Mouse (Mus musculus): ENCODE measurements around the gene Mief2. TPM values are rescaled to one million over a fixed set of nuclear protein-coding genes. Genes with fewer than 3 reads are reported as not detected.

Mief2 gene
- polyA plus RNA-seq, 1 experiment from 2014 or later: 12.9 TPM

DNA sequence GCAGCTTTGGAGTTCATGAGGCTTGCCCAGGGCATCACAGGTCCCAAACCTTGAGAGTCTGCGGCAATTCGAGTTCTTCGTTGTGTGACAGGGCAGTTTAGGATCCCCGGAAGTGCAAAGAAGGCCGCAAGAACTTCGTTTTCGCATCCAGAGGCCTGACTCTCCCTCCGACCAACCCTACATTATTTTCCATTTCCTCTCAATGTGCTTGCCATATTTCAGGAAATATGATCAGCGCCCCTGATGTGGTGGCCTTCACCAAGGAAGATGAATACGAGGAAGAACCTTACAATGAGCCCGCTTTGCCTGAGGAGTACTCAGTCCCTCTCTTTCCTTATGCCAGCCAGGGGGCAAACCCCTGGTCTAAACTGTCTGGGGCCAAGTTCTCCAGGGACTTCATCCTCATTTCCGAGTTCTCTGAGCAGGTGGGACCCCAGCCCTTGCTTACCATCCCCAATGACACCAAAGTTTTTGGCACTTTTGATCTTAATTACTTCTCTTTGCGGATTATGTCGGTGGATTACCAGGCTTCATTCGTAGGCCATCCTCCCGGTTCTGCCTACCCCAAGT is 49.7 kb downstream of the Mief2 start:
- no peak for ATAC-seq (ENCODE audit: insufficient number of reproducible peaks, insufficient read depth, low FRiP score, low read depth)
- Histone ChIP-seq H3K9ac (replicated peaks; ENCODE audit: low read depth, low read length) (peak overlapping the region; percentile 51), H3K9me3 (ENCODE audit: control insufficient read depth, low read depth, low read length) (no peaks in the 10 kb centered on the region), H3K27me3 (ENCODE audit: control insufficient read depth, insufficient read depth, low read length) (no peaks in the 10 kb centered on the region), H3K4me3 (ENCODE audit: low read depth, low read length) (peak overlapping the region; percentile 66), H3K36me3 (ENCODE audit: control insufficient read depth, insufficient read depth, low read length) (peaks cover 8% of the 10 kb centered on the region; the same call in 1 of the 2 replicates), H3K4me2 (replicated peaks; ENCODE audit: low read depth, low read length) (peak overlapping the region; percentile 89), H3K4me1 (ENCODE audit: control insufficient read depth, insufficient read depth, low read length) (peaks cover 57% of the 10 kb centered on the region), H3K27ac (ENCODE audit: low read length) (peak overlapping the region; percentile 53; the same call in 1 of the 2 replicates)
- 26% methylated on average over 16 of the region's 16 CpGs for WGBS

GRCm38 (mm10) chr11:60779673-60780189 is 51.5 kb downstream of the Mief2 start:
- Histone ChIP-seq H3K4me2 (replicated peaks; ENCODE audit: low read depth, low read length) (peak overlapping the region; percentile 39), H3K4me3 (ENCODE audit: low read depth, low read length) (peak overlapping the region; percentile 17; the same call in 1 of the 2 replicates), H3K9ac (replicated peaks; ENCODE audit: low read depth, low read length) (no peak overlapping the region), H3K27me3 (ENCODE audit: control insufficient read depth, insufficient read depth, low read length) (no peaks in the 10 kb centered on the region), H3K36me3 (ENCODE audit: control insufficient read depth, insufficient read depth, low read length) (peaks cover 20% of the 10 kb centered on the region), H3K4me1 (ENCODE audit: control insufficient read depth, insufficient read depth, low read length) (peaks cover 57% of the 10 kb centered on the region), H3K27ac (ENCODE audit: low read length) (no peak overlapping the region), H3K9me3 (ENCODE audit: control insufficient read depth, low read depth, low read length) (no peaks in the 10 kb centered on the region)
- no peak for ATAC-seq (ENCODE audit: insufficient number of reproducible peaks, insufficient read depth, low FRiP score, low read depth)
- 90% methylated on average over 10 of the region's 10 CpGs for WGBS

Small RNAs within 50 kb of the gene (microRNA-seq; reads per million reads assigned to microRNA genes)
- gene Mir5100: 2.1 reads per million

Other genes with a start within 250 kb of the Mief2 start
- 35.1 and 35.3 TPM in 2 replicates for gene Alkbh5, start 192.0 kb upstream of the Mief2 start, polyA plus RNA-seq (2014; fragmentation: Nextera tagmentation; extraction: Ambion mirVana)
- 51.8 and 55.1 TPM in 2 replicates for gene Llgl1, start 28.7 kb upstream of the Mief2 start, polyA plus RNA-seq (2014; fragmentation: Nextera tagmentation; extraction: Ambion mirVana)
- 67.6 and 76.2 TPM in 2 replicates for gene Flii, start 1.1 kb upstream of the Mief2 start, polyA plus RNA-seq (2014; fragmentation: Nextera tagmentation; extraction: Ambion mirVana)
- gene Top3a, start 49.0 kb downstream of the Mief2 start, polyA plus RNA-seq (2014; fragmentation: Nextera tagmentation; extraction: Ambion mirVana): 13.8 and 14.7 TPM in 2 replicates
- gene Smcr8, start 49.1 kb downstream of the Mief2 start, polyA plus RNA-seq (2014; fragmentation: Nextera tagmentation; extraction: Ambion mirVana): 7.0 and 7.8 TPM in 2 replicates
- gene Shmt1, start 83.3 kb downstream of the Mief2 start, polyA plus RNA-seq (2014; fragmentation: Nextera tagmentation; extraction: Ambion mirVana): 65.1 and 66.8 TPM in 2 replicates
- 36.9 and 37.2 TPM in 2 replicates for gene Dhrs7b, start 102.2 kb downstream of the Mief2 start, polyA plus RNA-seq (2014; fragmentation: Nextera tagmentation; extraction: Ambion mirVana)
- gene Tmem11, start 150.9 kb downstream of the Mief2 start, polyA plus RNA-seq (2014; fragmentation: Nextera tagmentation; extraction: Ambion mirVana): 65.0 and 74.9 TPM in 2 replicates
- gene Natd1, start 186.4 kb downstream of the Mief2 start, polyA plus RNA-seq (2014; fragmentation: Nextera tagmentation; extraction: Ambion mirVana): 14.7 and 16.7 TPM in 2 replicates
- gene Map2k3, start 203.6 kb downstream of the Mief2 start, polyA plus RNA-seq (2014; fragmentation: Nextera tagmentation; extraction: Ambion mirVana): 79.7 and 80.0 TPM in 2 replicates

Data from stomach, embryonic 14.5 days (tissue).